Mouse (Mus musculus) stomach, postnatal 0 days (tissue): ENCODE data around the gene Ntng2. TPM values are rescaled to one million over a fixed set of nuclear protein-coding genes. Genes with fewer than 3 reads are reported as not detected.
A peak's percentile ranks its signal among the peaks of the same experiment; 100 is the strongest.

ENCODE experiments used
- ATAC-seq: fragments of 200-750 bp; cut with Nextera tagmentation; 2 replicates; pipeline ENCODE4 v1.8.0; 2017; ENCODE audit not compliant: low FRiP score, low TSS enrichment
- DNase-seq: peaks from one replicate; pipeline ENCODE4 v3.0.0-alpha.2; 2016; ENCODE audit warnings: low spot score
- H3K27ac ChIP-seq: fragments of 300-500 bp; sonication (generic); replicated peaks from 2 replicates; pipeline ENCODE4 v1.5.1; 2014; ENCODE audit warnings: mild to moderate bottlenecking, control low read depth
- H3K27me3 ChIP-seq: fragments of 300-500 bp; sonication (generic); 2 replicates; pipeline ENCODE4 v1.6.1; 2014; ENCODE audit warnings: low read length; ENCODE audit not compliant: control insufficient read depth, insufficient read depth
- H3K36me3 ChIP-seq: fragments of 300-500 bp; sonication (generic); 2 replicates; pipeline ENCODE4 v1.6.1; 2014; ENCODE audit warnings: low read length, mixed read lengths; ENCODE audit not compliant: control insufficient read depth, insufficient read depth
- H3K4me1 ChIP-seq: fragments of 300-500 bp; sonication (generic); replicated peaks from 2 replicates; pipeline ENCODE4 v1.6.1; 2014; ENCODE audit warnings: antibody characterized with exemption; ENCODE audit not compliant: control insufficient read depth, insufficient read depth
- H3K4me2 ChIP-seq: fragments of 300-500 bp; sonication (generic); replicated peaks from 2 replicates; pipeline ENCODE4 v1.6.1; 2014; ENCODE audit warnings: low read depth, mild to moderate bottlenecking, control low read depth, moderate library complexity
- H3K4me3 ChIP-seq: fragments of 300-500 bp; sonication (generic); 2 replicates; pipeline ENCODE4 v1.5.1; 2014; ENCODE audit warnings: low read depth, low read length, control low read depth
- H3K9ac ChIP-seq: fragments of 300-500 bp; sonication (generic); 2 replicates; pipeline ENCODE4 v1.6.1; 2014; ENCODE audit warnings: mild to moderate bottlenecking, low read length, control low read depth, mixed read lengths
- H3K9me3 ChIP-seq: fragments of 300-500 bp; sonication (generic); 2 replicates; pipeline ENCODE4 v1.6.1; 2016; ENCODE audit warnings: low read length; ENCODE audit not compliant: control insufficient read depth
- CTCF ChIP-seq: IDR thresholded peaks from 2 replicates; pipeline ENCODE4 v1.5.1; 2016; ENCODE audit warnings: antibody characterized with exemption, low read depth, mild to moderate bottlenecking, moderate library complexity
- EP300 ChIP-seq: optimal IDR thresholded peaks from 2 replicates; pipeline ENCODE3; 2016; ENCODE audit warnings: antibody characterized with exemption
- WGBS: fragments of 180-500 bp; shearing (Covaris S2); extraction: QIAGEN DNeasy Blood & Tissue Kit; methylation state at CpG from one replicate; pipeline ENCODE4 v1.1.7; 2014; 5-methylcytosine and 5-hydroxymethylcytosine counted together
- polyA plus RNA-seq: library from polyadenylated mRNA; unstranded; fragments of >200 nt; fragmentation: Nextera tagmentation; extraction: Ambion mirVana; gene quantifications from 2 replicates; pipeline ENCODE4 v1.2.1, GENCODE M21; 2015

Ntng2 gene
- polyA plus RNA-seq, 1 experiment from 2014 or later: 0.16 TPM

- WGBS: 72% methylated on average over 7 of the region's 7 CpGs
- ATAC-seq (no peak), DNase-seq (no peak)
- peaks cover 6% of the 10 kb centered on the region; the same call in 1 of the 2 replicates for H3K27me3 ChIP-seq
- no peak overlapping the region for H3K27ac ChIP-seq
- TF ChIP-seq EP300 (no peak), CTCF (no peak)
- H3K36me3 ChIP-seq: no peaks in the 10 kb centered on the region
- no peak overlapping the region for H3K4me2 ChIP-seq
- no peaks in the 10 kb centered on the region for H3K9me3 ChIP-seq
- H3K9ac ChIP-seq: no peak overlapping the region
- no peak overlapping the region for H3K4me3 ChIP-seq
- no peaks in the 10 kb centered on the region for H3K4me1 ChIP-seq
Observed at GRCm38 (mm10) chr2:29246891-29247290, 5.9 kb downstream of the Ntng2 start.

GRCm38 (mm10) chr2:29246275-29246674 is 6.5 kb downstream of the Ntng2 start:
- H3K4me2 ChIP-seq: no peak overlapping the region
- peaks cover 6% of the 10 kb centered on the region; the same call in 1 of the 2 replicates for H3K27me3 ChIP-seq
- no peaks in the 10 kb centered on the region for H3K9me3 ChIP-seq
- no peak for ATAC-seq
- no peak overlapping the region for H3K27ac ChIP-seq
- no peaks in the 10 kb centered on the region for H3K36me3 ChIP-seq
- no peak for DNase-seq
- H3K4me3 ChIP-seq: no peak overlapping the region
- H3K4me1 ChIP-seq: no peaks in the 10 kb centered on the region
- TF ChIP-seq EP300: no peak
- TF ChIP-seq CTCF: no peak
- WGBS: 52% methylated on average over 3 of the region's 3 CpGs
- H3K9ac ChIP-seq: no peak overlapping the region

GRCm38 (mm10) chr2:29245341-29245779 is 7.4 kb downstream of the Ntng2 start:
- Histone ChIP-seq H3K4me2 (no peak overlapping the region), H3K9me3 (no peaks in the 10 kb centered on the region), H3K4me3 (no peak overlapping the region), H3K4me1 (no peaks in the 10 kb centered on the region), H3K27ac (no peak overlapping the region), H3K27me3 (peaks cover 6% of the 10 kb centered on the region; the same call in 1 of the 2 replicates), H3K36me3 (no peaks in the 10 kb centered on the region), H3K9ac (no peak overlapping the region)
- ATAC-seq (peak; percentile 80), DNase-seq (peak; percentile 50)
- TF ChIP-seq EP300: no peak
- TF ChIP-seq CTCF: peak; percentile 65
- WGBS: 26% methylated on average over 10 of the region's 10 CpGs

GRCm38 (mm10) chr2:29239329-29239728 is 13.5 kb downstream of the Ntng2 start:
- Histone ChIP-seq H3K36me3 (no peaks in the 10 kb centered on the region), H3K4me3 (no peak overlapping the region), H3K27me3 (no peaks in the 10 kb centered on the region), H3K9ac (no peak overlapping the region), H3K27ac (no peak overlapping the region), H3K4me1 (no peaks in the 10 kb centered on the region), H3K4me2 (no peak overlapping the region), H3K9me3 (no peaks in the 10 kb centered on the region)
- no peak for ATAC-seq
- no peak for TF ChIP-seq CTCF
- no peak for TF ChIP-seq EP300
- WGBS: 68% methylated on average over 17 of the region's 17 CpGs
- no peak for DNase-seq

GRCm38 (mm10) chr2:29237623-29238022 is 15.2 kb downstream of the Ntng2 start:
- no peaks in the 10 kb centered on the region for H3K27me3 ChIP-seq
- 30% methylated on average over 4 of the region's 4 CpGs for WGBS
- ATAC-seq: peak; percentile 59; the same call in 1 of the 2 replicates

GRCm38 (mm10) chr2:29235811-29236210 is 17.0 kb downstream of the Ntng2 start:
- TF ChIP-seq CTCF (no peak), EP300 (no peak)
- no peak for DNase-seq

More at GRCm38 (mm10) chr2:29237623-29238022, 15.2 kb downstream of the Ntng2 start:
- Histone ChIP-seq H3K9me3 (no peaks in the 10 kb centered on the region), H3K9ac (no peak overlapping the region), H3K36me3 (no peaks in the 10 kb centered on the region), H3K4me3 (no peak overlapping the region), H3K4me2 (no peak overlapping the region), H3K27ac (no peak overlapping the region), H3K4me1 (no peaks in the 10 kb centered on the region)
- DNase-seq: peak; percentile 70
- TF ChIP-seq EP300: no peak
- peak; percentile 84 for TF ChIP-seq CTCF

More at GRCm38 (mm10) chr2:29235811-29236210, 17.0 kb downstream of the Ntng2 start:
- ATAC-seq: no peak
- Histone ChIP-seq H3K4me1 (no peaks in the 10 kb centered on the region), H3K4me2 (no peak overlapping the region), H3K9ac (no peak overlapping the region), H3K36me3 (no peaks in the 10 kb centered on the region), H3K9me3 (no peaks in the 10 kb centered on the region), H3K27me3 (no peaks in the 10 kb centered on the region), H3K4me3 (no peak overlapping the region), H3K27ac (no peak overlapping the region)
- WGBS: 64% methylated on average over 7 of the region's 7 CpGs
